Mouse (Mus musculus): ENCODE data around the gene Efcab5.
"Not testable (repeated sequence)": the region's sequence is repeated elsewhere in the genome, so short reads cannot be mapped to it uniquely, and the experiment has no call there.

Gene Efcab5

GRCm38 (mm10) chr11:77174531-77174930 is 14.2 kb downstream of the Efcab5 start:
- peak; percentile 55 for DNase-seq

GRCm38 (mm10) chr11:77173731-77174130 is 15.0 kb downstream of the Efcab5 start:
- peak; percentile 68 for DNase-seq

- DNase-seq, result no peak
Measured at GRCm38 (mm10) chr11:77160744-77161143, 28.0 kb downstream of the Efcab5 start.

GRCm38 (mm10) chr11:77160341-77160740 is 28.4 kb downstream of the Efcab5 start:
- DNase-seq, result no peak

GRCm38 (mm10) chr11:77154214-77154613 is 34.6 kb downstream of the Efcab5 start:
- DNase-seq, result no peak

- no peak for DNase-seq
Measured at GRCm38 (mm10) chr11:77150806-77151205, 38.0 kb downstream of the Efcab5 start.

- not testable (repeated sequence) for DNase-seq
Measured at GRCm38 (mm10) chr11:77149783-77150630, 38.8 kb downstream of the Efcab5 start.

- DNase-seq, result no peak
Measured at GRCm38 (mm10) chr11:77148774-77149173, 40.0 kb downstream of the Efcab5 start.

- no peak for DNase-seq
Measured at GRCm38 (mm10) chr11:77147753-77148152, 41.0 kb downstream of the Efcab5 start.

GRCm38 (mm10) chr11:77145423-77145822 is 43.3 kb downstream of the Efcab5 start:
- DNase-seq, result no peak

- DNase-seq, result no peak
Measured at GRCm38 (mm10) chr11:77141938-77142337, 46.8 kb downstream of the Efcab5 start.

- DNase-seq, result no peak
Measured at GRCm38 (mm10) chr11:77139976-77140375, 48.8 kb downstream of the Efcab5 start.

GRCm38 (mm10) chr11:77133450-77133849 is 55.3 kb downstream of the Efcab5 start:
- no peak for DNase-seq

- no peak for DNase-seq
Measured at GRCm38 (mm10) chr11:77132580-77132979, 56.2 kb downstream of the Efcab5 start.

- no peak for DNase-seq
Measured at GRCm38 (mm10) chr11:77128562-77128961, 60.2 kb downstream of the Efcab5 start.

- no peak for DNase-seq
Measured at GRCm38 (mm10) chr11:77111141-77111540, 77.6 kb downstream of the Efcab5 start.

GRCm38 (mm10) chr11:77108442-77108841 is 80.3 kb downstream of the Efcab5 start:
- no peak for DNase-seq

- DNase-seq, result not testable (repeated sequence)
Measured at GRCm38 (mm10) chr11:77107872-77108271, 80.9 kb downstream of the Efcab5 start.

GRCm38 (mm10) chr11:77106961-77107360 is 81.8 kb downstream of the Efcab5 start:
- no peak for DNase-seq

GRCm38 (mm10) chr11:77100137-77100937 is 88.4 kb downstream of the Efcab5 start:
- peak; percentile 33 for DNase-seq

- no peak for DNase-seq
Measured at GRCm38 (mm10) chr11:77098332-77098972, 90.3 kb downstream of the Efcab5 start.

GRCm38 (mm10) chr11:77096991-77097390 is 91.8 kb downstream of the Efcab5 start:
- no peak for DNase-seq

GRCm38 (mm10) chr11:77096581-77096980 is 92.2 kb downstream of the Efcab5 start:
- no peak for DNase-seq
